Mouse (Mus musculus) G1E-ER4 (cell line): Measurements from ENCODE around the gene Sema3f. TPM values are rescaled to one million over a fixed set of nuclear protein-coding genes. Genes with fewer than 3 reads are reported as not detected.

ENCODE experiments used
- GATA1 ChIP-seq: IDR thresholded peaks from one replicate; pipeline ENCODE4 v1.8.0; 2012; ENCODE audit warnings: low read length, inconsistent platforms
- polyA plus RNA-seq: library from polyadenylated mRNA; stranded (reverse); fragments of >175 nt; gene quantifications from 2 replicates; pipeline ENCODE4 v1.2.3, GENCODE M21; 2012

Sema3f gene
- polyA plus RNA-seq, 1 experiment = 0.05 TPM

DNA sequence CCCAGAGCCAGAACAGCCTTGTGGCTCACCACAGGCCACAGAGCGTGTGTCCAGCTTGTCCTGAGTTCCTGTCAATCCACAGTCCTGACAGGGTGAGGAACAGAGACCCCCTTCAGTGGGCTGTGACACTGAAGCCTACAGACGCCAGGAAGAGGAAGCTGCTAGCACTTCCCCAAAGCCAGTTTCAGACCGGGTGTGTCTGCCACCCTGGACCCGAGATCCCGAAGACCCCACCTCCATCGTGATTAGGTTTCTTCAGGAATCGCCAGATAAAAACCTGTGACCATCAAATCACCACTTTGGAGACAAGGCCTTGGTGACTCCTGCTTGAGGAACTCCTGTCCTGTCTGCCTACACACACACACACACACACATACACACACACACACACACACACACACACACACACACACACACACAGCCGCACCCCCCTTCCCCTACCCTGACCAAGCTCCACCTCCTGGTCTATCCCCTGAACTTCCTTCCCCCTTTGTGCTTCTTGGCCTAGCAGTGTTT lies 70.0 kb downstream of the Sema3f start:
- no peak for TF ChIP-seq GATA1

DNA sequence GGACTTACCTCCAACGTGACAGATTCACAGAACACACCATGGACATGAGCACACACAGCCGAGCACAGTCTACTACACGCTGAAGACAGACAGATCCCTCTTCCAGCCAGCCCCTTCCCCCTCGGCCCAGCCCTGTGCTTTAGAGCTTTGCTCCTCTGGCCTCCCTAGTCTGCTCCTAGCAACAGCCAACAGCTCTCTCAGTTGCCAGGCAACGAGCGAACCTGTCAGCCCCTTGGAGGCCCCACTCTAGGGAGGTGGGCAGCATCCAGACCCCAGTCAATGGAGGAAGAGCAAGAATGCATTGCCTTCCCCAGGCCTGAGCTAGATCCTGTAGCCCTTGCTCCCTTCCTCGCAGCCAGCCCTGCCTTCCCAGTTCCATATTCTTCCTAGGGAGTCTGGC lies 73.2 kb downstream of the Sema3f start:
- TF ChIP-seq GATA1 = no peak

DNA sequence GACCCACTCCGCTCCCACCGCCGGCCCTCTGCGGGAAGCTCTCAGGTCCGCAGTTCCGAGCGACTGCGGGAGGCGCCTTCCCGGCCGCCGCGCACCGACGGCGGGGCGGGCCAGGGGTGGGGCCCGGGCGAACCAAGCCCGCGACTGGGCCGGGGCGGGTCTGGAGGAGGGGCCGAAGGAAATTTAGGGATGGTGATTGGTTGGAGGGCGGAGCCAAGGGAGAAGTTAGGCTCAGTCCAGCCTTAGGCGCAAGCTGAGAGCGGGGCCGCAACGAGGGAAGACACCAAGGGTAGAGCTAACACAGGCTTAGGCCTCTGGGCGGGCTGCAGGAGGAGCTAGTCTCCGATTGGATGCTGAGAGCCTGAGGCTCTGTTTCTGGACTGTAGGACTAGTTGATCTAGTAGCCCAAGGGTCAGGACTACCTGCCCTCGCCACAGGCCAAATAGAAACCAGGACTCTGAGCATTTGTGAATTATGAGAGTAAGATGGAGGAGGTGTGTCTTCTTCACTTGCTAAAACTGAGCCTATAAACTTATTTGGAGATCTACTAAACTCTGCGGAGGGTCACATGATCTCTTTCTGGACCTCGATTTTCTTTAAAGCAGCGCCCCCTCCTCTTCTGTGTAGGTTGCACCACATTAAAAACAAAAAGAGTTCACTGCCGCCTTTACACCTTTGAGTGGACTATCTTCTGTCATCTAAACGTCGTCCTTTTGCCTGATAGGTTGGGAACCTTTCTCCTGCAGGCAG lies 74.8 kb downstream of the Sema3f start, which contains the start of gene Gnai2:
Gene Gnai2, minus strand, starts transcription at position 89 of the 750 bp plus-strand sequence.
- TF ChIP-seq GATA1 = no peak

DNA sequence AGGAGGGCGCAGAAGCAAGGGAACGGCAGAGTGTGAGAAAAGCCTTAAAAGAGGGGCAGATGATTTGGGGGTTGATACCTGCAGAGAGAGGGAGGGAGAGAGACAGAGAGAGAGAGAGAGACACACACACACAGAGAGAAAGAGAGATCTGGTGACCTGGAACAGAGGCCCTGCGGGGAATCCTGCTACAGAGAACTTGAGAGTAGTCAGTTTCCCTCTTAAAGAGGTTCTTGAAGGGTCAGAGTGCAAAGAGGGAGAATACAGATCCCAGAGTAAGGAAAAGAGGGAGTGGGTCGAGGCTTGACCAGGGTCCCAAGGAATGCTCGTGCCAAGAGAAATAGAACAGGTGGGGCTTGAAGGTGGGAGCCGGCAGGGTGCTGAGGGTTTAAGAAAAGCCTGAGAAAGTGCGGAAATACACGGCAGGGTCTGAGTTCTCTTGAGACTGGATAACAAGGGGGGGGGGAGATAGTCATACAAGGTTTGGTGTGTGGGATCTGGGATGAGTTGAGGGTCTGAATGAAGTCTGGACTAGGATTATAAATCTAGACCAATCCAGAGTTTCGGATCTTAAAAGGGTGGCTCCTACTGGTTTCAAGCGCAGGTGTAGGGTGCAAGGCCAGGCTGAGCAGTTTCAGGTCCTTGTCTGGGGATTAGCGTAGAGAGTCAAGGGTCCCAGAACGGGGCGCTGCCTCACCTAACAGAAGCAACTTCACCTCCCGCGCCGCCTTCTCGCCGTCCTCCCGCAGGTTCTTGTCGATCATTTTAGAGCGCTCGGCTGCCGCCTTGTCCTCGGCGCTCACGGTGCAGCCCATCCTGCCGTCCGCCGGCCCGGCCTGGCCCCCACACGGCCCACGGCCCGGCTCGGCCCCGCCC lies 75.6 kb downstream of the Sema3f start:
- no peak for TF ChIP-seq GATA1

DNA sequence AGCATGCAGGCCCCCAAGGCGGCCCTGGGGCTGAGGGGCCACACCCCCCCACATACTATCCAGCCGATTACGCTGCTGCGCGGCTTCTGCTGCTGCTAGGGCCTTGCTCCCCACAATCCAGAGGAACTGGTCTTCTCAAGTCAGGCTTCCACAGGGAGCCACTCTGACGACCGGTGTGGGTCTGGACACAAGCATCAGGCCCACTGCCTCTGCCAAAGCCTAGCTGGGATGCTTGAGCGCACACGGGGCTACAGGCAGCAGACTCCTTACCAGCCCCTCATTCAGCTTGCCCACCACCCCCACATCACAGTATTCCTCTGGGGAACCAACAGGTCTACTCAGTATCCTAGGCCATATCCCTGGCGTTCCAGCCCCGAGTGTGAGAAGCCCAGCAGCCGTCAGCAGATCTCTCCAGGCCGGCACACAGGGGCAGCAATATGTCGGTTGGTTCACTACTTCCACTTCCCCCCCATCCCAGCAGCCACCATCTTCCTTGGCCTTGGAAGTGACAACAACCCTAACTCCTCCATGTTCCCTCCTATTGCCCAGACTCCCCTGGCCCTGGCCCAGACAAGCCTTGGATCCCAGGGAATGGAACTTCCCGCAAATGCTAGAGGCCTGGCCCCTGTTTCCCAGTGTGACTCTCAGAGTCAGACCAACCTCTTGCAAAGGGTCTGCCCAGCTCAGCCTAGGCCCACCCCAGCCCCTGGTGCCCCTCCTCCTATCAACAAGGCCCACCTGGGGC lies 76.4 kb downstream of the Sema3f start:
- TF ChIP-seq GATA1 = no peak

DNA sequence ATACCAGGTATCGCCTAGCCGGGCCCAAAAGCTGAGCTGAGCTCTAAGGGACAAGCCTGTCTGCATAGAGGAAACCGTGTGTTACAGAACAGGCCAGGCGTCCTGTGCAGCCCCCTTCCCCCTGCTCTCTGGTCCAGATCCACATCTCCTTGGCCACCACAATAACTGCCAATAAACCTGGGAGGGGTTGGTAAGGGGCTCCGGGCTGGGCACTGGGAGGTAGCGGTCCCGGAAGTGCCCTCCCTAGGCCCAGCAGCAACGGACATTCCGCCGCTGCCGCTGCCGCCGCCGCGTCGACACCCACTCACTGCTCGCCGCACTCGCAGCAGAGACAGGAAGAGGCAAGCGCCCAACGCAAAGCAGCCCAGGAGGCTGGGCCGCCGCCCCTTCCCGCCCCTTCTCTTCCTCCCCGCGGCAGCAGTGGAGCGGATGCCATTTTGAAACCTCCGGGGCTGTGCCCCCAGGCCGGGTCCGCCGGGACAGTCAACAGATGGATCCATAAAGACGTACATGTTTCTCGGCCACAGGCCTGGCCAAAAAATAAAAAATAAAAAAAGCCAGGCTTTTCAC lies 77.1 kb downstream of the Sema3f start:
- no peak for TF ChIP-seq GATA1

DNA sequence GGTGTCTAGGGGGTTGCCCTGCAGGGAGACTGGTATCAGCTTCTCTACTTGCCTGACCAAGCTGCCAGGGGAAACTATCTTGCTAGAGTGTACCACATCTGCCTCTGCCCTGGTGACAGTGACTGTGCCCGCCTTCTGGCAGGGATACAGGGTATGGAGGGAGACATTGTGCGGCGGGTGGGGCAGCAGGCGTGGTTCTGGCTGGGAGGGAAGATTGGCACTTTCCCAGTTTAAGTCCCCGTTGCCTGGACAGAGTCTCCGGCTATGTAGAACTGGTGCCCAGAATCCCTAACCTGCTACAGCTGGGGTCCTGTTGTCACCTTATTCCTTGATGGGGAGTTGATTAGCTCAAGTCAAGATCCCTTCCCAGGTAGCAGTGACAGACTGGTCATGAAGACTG lies 77.8 kb downstream of the Sema3f start:
- no peak for TF ChIP-seq GATA1

DNA sequence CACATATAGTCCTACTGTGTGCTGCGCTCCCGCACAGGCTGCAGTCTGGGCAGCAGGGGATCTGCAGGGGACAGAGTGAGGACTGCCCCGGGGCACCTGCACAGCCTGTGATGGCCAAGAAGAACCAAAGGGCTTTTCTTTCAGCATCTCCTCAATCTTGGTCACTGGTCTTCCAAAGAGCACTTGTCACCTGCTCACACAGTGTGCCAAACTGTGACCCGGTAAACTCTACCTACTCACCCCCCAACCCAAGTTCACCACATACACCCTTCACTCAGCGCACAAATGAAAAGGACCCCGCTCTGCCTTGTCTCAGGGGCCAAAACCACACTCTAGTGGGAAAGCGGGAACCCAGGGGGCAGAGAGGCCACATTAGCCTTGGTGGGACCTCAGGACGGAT lies 78.4 kb downstream of the Sema3f start:
- TF ChIP-seq GATA1 = no peak

Other genes starting within 250 kb of the Sema3f start
- 35.6 and 43.9 TPM in 2 replicates for gene Tmem115, start 176.5 kb downstream of the Sema3f start, polyA plus RNA-seq
- 11.6 and 11.7 TPM in 2 replicates for gene Cyb561d2, start 168.3 kb downstream of the Sema3f start, polyA plus RNA-seq
- 0.68 and 0.92 TPM in 2 replicates for gene Nprl2, start 168.2 kb downstream of the Sema3f start, polyA plus RNA-seq
- gene Zmynd10, start 163.2 kb downstream of the Sema3f start, polyA plus RNA-seq = 0.28 and 0.44 TPM in 2 replicates
- gene Rassf1, start 158.9 kb downstream of the Sema3f start, polyA plus RNA-seq = 10.7 and 15.9 TPM in 2 replicates
- 27.3 and 31.3 TPM in 2 replicates for gene Tusc2, start 147.2 kb downstream of the Sema3f start, polyA plus RNA-seq
- 22.8 and 27.1 TPM in 2 replicates for gene Hyal2, start 142.5 kb downstream of the Sema3f start, polyA plus RNA-seq
- 1.3 and 1.4 TPM in 2 replicates for gene Hyal1, start 133.5 kb downstream of the Sema3f start, polyA plus RNA-seq
- 35.5 and 40.9 TPM in 2 replicates for gene Naa80, start 131.6 kb downstream of the Sema3f start, polyA plus RNA-seq
- 0.06 and 0.45 TPM in 2 replicates for gene Hyal3, start 129.7 kb downstream of the Sema3f start, polyA plus RNA-seq
- gene Ifrd2, start 122.8 kb downstream of the Sema3f start, polyA plus RNA-seq = 131 and 135 TPM in 2 replicates
- gene Sema3b, start 101.2 kb downstream of the Sema3f start, polyA plus RNA-seq = not detected in 2 replicates
- 427 and 551 TPM in 2 replicates for gene Gnai2, start 75.1 kb downstream of the Sema3f start, polyA plus RNA-seq
- not detected in 2 replicates for gene Slc38a3, start 40.9 kb downstream of the Sema3f start, polyA plus RNA-seq
- not detected in 2 replicates for gene Gnat1, start 30.8 kb downstream of the Sema3f start, polyA plus RNA-seq
- 16.1 and 25.4 TPM in 2 replicates for gene Rbm5, start 60.5 kb upstream of the Sema3f start, polyA plus RNA-seq
- 24.8 and 40.9 TPM in 2 replicates for gene Rbm6, start 162.8 kb upstream of the Sema3f start, polyA plus RNA-seq
- gene Mon1a, start 177.7 kb upstream of the Sema3f start, polyA plus RNA-seq = 12.3 and 12.7 TPM in 2 replicates
- 0.02 TPM in 1 of 2 replicates, not detected in the other for gene Mst1r, start 196.4 kb upstream of the Sema3f start, polyA plus RNA-seq
- not detected in 2 replicates for gene Actl11, start 218.0 kb upstream of the Sema3f start, polyA plus RNA-seq
- not detected in 2 replicates for gene Camkv, start 225.2 kb upstream of the Sema3f start, polyA plus RNA-seq
- gene Traip, start 239.7 kb upstream of the Sema3f start, polyA plus RNA-seq = 4.1 and 9.1 TPM in 2 replicates